Mouse (Mus musculus) embryonic facial prominence, embryonic 10.5 days (tissue): ENCODE results near the gene Espn. TPM values are rescaled to one million over a fixed set of nuclear protein-coding genes. Genes with fewer than 3 reads are reported as not detected.

Source experiments
- DNase-seq: peaks from one replicate; pipeline ENCODE4 v3.0.0-alpha.2; 2017; ENCODE audit warnings: low spot score
- H3K27ac ChIP-seq: fragments of 300-500 bp; sonication (generic); replicated peaks from 2 replicates; pipeline ENCODE4 v1.5.1; 2016; ENCODE audit warnings: mild to moderate bottlenecking
- H3K27me3 ChIP-seq: fragments of 300-500 bp; sonication (generic); replicated peaks from 2 replicates; pipeline ENCODE4 v1.6.1; 2016; ENCODE audit warnings: low read depth, mild to moderate bottlenecking; ENCODE audit not compliant: poor library complexity, severe bottlenecking
- H3K36me3 ChIP-seq: fragments of 300-500 bp; sonication (generic); replicated peaks from 2 replicates; pipeline ENCODE4 v1.6.1; 2016; ENCODE audit warnings: mild to moderate bottlenecking, moderate library complexity
- H3K4me1 ChIP-seq: fragments of 300-500 bp; sonication (generic); 2 replicates; pipeline ENCODE4 v1.6.1; 2016
- H3K4me3 ChIP-seq: fragments of 300-500 bp; sonication (generic); 2 replicates; pipeline ENCODE4 v1.5.1; 2016; ENCODE audit warnings: mild to moderate bottlenecking, moderate library complexity
- H3K9me3 ChIP-seq: fragments of 300-500 bp; sonication (generic); 2 replicates; pipeline ENCODE4 v1.6.1; 2016; ENCODE audit warnings: mild to moderate bottlenecking
- WGBS: fragments of 180-500 bp; shearing (Covaris S2); methylation state at CpG from one replicate; pipeline ENCODE4 v1.1.7; 2016; 5-methylcytosine and 5-hydroxymethylcytosine counted together
- polyA plus RNA-seq: library from polyadenylated mRNA; unstranded; fragments of >200 nt; fragmentation: Nextera tagmentation; extraction: Ambion mirVana; gene quantifications from 2 replicates; pipeline ENCODE4 v1.2.1, GENCODE M21; 2016

Gene Espn
- polyA plus RNA-seq, 1 experiment from 2014 or later, result 10.3 TPM

DNA sequence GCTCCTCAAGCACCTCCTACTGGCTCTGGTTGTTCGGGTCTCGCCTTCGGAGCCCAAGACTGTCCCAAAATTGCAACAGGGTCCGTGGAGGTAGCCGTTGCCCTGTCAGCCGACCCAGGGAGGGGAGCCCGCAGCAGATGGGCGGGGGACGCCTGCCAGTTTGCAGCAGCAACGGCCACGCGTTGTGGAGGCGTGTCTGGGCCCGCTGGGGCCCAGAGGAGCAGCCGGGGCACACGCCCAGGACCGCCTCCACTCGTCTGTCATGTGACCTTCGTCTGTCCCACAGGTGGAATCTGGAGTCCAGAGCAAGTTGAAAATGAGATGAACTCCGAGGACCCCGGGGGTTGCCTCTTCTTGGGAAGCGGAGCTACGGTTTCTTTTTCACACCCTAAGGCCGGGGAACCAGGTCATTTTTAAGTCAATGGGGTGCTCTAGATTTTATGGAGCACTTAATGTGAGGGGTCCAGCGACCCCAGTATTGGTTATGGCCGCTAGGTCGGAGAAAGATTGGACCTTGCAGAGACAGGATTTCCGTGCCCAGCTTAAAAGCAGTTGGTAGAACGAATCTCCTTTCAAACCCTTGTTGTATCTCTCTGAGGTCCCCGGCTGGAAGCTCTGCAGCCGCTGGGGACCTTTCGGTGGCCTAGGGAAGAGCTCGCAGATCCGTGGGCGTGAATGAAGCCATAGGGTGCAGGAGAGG lies 6.6 kb upstream of the Espn start, which contains the start of gene Hes2:
TSS of gene Hes2 (plus strand) at position 283 of the 700 bp plus-strand sequence.
- whole genome bisulfite sequencing, result 4% methylated on average over 35 of the region's 35 CpGs
- peak within 1 kb of the TSS; percentile 44 for H3K4me3 ChIP-seq
- DNase-seq, result peak; percentile 48

DNA sequence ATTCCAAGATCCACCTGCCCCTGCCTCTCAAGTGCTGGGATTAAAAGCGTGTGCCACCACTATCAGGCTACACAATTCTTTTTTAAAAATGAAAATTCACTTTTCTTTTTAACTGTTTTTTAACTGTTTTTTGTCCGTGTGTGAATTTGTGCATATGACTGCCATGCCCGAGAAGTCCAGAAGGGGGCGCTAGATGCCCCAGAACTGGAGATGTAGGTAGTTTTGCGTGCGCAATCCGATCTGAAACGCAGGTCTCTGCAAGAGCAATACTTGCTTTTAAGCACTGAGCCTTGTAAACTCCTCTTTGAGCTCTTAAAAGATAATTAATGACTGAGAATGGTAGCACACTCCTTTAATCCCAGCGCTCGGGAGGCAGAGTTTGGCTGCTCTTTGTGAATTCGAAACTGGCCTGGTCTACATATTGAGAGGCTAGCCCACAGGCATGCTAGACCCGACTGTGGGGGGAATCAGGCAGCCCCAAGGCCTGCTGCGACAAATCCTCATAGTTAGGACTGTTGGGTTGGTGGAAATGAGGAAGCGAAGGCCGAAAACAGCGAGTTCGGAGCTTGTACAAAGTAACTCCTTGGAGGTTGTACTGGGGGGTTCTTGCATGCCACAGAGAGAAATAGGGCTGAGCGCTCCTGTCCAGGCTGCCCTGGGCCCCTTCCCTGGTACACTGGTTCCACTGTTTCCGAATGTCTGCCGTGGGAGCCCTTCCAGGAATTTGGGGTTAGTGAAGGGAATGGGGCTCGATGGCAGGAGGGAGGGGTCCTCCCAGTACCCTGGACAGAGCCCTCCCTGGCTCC lies 5.8 kb upstream of the Espn start:
- no peak overlapping the region for H3K27ac ChIP-seq
- 18% methylated on average over 21 of the region's 21 CpGs for WGBS
- no peaks in the 10 kb centered on the region for H3K36me3 ChIP-seq
- H3K27me3 ChIP-seq, result peaks cover 96% of the 10 kb centered on the region
- H3K4me3 ChIP-seq, result peak overlapping the region; percentile 44
- peak; percentile 53 for DNase-seq
- no peaks in the 10 kb centered on the region for H3K9me3 ChIP-seq
- peaks cover 31% of the 10 kb centered on the region for H3K4me1 ChIP-seq

More for the DNA sequence above, 6.6 kb upstream of the Espn start, which contains the start of gene Hes2:
- Histone ChIP-seq H3K4me1 (peaks cover 27% of the 10 kb centered on the region), H3K36me3 (no peaks in the 10 kb centered on the region), H3K9me3 (no peaks in the 10 kb centered on the region), H3K27ac (no peak within 1 kb of the TSS), H3K27me3 (peaks cover 94% of the 10 kb centered on the region)

DNA sequence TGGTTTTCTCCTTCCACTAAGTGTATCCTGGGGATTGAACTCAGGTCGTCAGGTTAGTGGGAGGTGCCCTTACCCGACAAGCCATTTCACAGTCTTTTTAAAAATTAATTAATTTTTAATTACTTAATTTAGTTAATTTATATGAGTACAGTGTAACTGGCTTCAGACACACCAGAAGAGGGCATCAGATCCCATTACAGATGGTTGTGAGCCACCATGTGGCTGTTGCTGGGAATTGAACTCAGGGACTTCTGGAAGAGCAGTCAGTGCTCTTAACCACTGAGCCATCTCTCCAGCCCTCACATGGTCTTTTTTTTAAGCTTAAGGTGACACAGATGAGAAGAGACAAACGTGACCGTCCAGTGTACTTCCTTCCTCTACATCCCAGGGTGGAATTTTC lies 2.8 kb upstream of the Espn start:
- Histone ChIP-seq H3K27me3 (peaks cover 96% of the 10 kb centered on the region), H3K4me1 (peaks cover 40% of the 10 kb centered on the region), H3K36me3 (no peaks in the 10 kb centered on the region), H3K4me3 (no peak overlapping the region), H3K9me3 (no peaks in the 10 kb centered on the region), H3K27ac (no peak overlapping the region)
- WGBS, result 70% methylated on average over 4 of the region's 4 CpGs
- no peak for DNase-seq

DNA sequence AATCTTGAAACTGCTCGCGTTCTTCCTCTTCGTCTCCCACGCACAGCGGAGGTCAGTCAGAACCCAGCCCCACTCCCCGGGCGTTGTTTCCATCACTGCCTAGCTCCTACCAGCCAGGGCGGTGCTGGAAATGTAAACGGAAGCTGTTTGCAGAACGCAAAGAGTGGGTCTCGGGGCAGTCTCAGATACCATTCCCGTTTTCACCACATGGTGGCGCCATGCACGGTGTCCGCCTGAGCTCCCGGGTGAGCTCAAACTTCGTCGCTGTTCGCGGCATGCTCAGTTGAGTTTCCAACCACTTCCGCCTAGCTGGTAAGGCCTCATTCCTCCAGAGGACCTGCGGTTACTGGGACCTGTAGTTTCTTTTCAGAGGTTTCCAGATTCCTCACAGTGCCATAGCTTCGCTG lies 1.6 kb upstream of the Espn start:
- Histone ChIP-seq H3K27me3 (peaks cover 96% of the 10 kb centered on the region), H3K27ac (no peak overlapping the region), H3K36me3 (no peaks in the 10 kb centered on the region), H3K9me3 (no peaks in the 10 kb centered on the region), H3K4me1 (peaks cover 29% of the 10 kb centered on the region), H3K4me3 (peak overlapping the region; percentile 41)
- peak; percentile 87 for DNase-seq
- 2% methylated on average over 23 of the region's 23 CpGs for WGBS

DNA sequence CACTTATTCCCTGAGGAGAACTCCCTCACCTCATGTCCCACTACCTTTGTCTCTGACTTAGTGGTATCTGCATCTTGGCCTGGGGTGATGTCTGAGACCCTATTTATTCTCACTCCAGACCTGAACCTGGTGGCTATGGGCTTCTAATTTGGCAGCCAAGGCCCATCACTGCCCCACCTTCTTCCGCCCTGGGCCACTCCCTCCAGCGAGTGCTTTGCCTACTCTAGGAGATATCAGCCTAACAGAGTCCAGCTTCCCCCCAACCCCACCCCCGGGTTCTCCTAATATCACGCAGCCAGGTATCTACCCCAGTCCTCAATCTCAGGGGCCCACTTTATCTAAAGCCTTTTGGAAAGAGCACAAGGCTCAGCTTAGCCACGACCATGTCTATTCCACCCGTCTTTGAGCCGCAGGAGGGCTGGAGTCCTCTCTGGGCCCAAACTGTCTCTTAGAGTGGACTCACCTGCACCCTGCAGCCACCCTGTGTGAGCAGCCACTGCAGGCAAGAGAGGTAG lies 663 bp downstream of the Espn start:
- no peak for DNase-seq
- H3K27me3 ChIP-seq, result peaks cover 95% of the 10 kb centered on the region
- H3K4me1 ChIP-seq, result peaks cover 20% of the 10 kb centered on the region
- no peaks in the 10 kb centered on the region for H3K9me3 ChIP-seq
- 21% methylated on average over 7 of the region's 7 CpGs for WGBS
- peak overlapping the region; percentile 56 for H3K4me3 ChIP-seq
- H3K36me3 ChIP-seq, result no peaks in the 10 kb centered on the region
- H3K27ac ChIP-seq, result peak overlapping the region; percentile 45; the same call in 1 of the 2 replicates

DNA sequence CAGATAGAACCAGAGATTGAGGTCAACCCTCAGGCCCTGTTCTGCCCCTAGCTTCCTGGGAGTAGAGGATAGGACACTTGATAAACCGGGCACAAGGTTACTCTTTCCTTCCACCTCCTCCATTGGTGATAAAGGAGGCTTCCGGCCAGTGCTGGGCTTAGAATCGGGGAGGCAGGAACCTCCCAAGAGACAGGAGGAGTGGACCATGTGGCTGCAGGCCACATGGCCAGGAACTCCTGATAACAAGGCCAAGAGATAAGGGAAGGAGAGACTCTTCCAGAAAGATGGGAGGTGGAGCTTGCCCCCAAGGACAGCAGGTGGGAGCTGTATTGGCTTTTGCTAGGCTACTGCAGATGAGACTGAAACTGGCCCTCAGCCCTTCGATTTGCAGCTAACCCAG lies 1.6 kb downstream of the Espn start:
- 71% methylated on average over 4 of the region's 4 CpGs for WGBS
- peaks cover 98% of the 10 kb centered on the region for H3K27me3 ChIP-seq

DNA sequence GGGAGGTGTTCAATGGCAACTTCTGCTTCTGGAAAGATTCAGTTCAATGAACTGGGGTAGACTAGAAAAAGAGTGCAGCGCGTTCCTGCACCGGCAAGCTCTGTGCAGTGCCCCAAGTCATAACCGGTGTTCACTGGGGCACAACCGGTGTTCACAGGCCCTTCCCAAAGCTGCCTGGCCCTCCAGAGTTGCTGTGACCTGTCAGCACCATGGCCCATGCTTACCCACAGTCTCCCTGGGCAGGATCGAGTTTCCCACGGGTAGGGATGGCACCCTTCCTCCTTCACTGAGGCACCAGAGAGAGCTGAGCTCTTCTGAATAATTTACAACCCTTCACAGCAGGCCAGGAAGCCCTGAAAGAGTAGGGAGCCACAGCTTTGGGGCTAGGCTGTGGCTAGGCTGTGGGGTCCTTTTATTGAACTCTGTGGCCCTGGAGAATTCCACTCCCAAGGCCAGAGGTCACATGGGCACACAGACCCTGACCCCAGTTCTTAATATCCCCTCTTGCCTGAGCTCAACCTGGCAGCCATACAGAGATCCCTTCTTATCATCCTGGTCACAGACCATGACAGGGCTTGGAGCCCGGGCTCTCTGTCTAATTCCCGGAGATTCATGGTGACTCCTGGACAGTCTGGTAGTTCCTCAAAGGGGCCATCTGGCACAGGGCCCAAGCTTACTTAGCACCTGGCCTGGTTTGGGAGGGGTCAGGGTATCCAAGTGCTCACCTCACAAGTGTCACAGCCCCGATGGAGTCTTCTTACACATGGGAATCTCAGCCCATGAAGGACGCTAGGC lies 5.9 kb downstream of the Espn start:
- H3K4me3 ChIP-seq, result no peak overlapping the region
- no peaks in the 10 kb centered on the region for H3K4me1 ChIP-seq
- DNase-seq, result no peak
- H3K27ac ChIP-seq, result no peak overlapping the region
- H3K27me3 ChIP-seq, result peaks cover 81% of the 10 kb centered on the region
- H3K36me3 ChIP-seq, result no peaks in the 10 kb centered on the region
- 76% methylated on average over 11 of the region's 11 CpGs for WGBS
- no peaks in the 10 kb centered on the region for H3K9me3 ChIP-seq

More for the DNA sequence above, 1.6 kb downstream of the Espn start:
- no peak overlapping the region for H3K4me3 ChIP-seq
- H3K27ac ChIP-seq, result no peak overlapping the region
- H3K4me1 ChIP-seq, result peaks cover 20% of the 10 kb centered on the region
- DNase-seq, result no peak
- H3K9me3 ChIP-seq, result no peaks in the 10 kb centered on the region
- H3K36me3 ChIP-seq, result no peaks in the 10 kb centered on the region

DNA sequence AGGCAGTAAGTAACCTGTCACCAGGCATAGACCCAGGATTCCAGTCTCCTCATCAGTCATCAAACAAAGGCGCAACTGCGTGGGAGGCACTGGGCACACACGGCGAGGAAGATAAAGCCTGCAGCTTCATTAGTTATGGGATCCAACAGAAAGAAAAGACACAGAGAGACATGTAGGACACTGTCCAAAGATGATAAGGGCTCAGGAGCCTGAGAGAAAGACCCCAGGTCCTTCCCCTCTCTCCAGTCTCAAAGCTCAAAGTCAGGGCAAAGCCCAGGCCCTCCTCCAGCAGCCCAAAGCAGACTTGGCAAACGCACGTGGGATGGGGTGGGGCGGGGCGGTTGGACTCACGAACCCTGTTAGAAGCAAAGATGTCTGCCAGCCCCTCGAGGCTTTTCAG lies 6.7 kb downstream of the Espn start:
- no peaks in the 10 kb centered on the region for H3K36me3 ChIP-seq
- peaks cover 81% of the 10 kb centered on the region for H3K27me3 ChIP-seq
- no peaks in the 10 kb centered on the region for H3K9me3 ChIP-seq
- no peak for DNase-seq
- no peak overlapping the region for H3K4me3 ChIP-seq
- WGBS, result 82% methylated on average over 10 of the region's 10 CpGs
- no peak overlapping the region for H3K27ac ChIP-seq
- H3K4me1 ChIP-seq, result no peaks in the 10 kb centered on the region

DNA sequence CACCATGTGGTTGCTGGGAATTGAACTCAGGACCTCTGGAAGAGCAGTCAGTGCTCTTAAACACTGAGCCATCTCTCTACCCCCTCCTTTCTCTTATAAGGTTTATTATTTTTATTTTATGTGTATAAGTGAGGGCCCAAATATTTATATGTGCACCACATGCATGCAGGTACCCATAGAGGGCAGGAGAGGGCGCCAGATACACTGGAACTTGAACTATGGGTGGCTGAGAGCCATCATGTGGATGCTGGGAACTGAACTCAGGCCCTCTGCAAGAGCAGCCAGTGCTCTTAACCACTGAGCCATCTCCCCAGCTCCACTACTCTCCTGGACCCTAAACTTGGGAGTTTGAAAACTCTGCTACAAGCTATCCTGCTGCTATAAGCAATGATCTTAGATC lies 8.5 kb downstream of the Espn start:
- peaks cover 77% of the 10 kb centered on the region for H3K27me3 ChIP-seq
- WGBS, result 33% methylated on average over 1 of the region's 1 CpGs

DNA sequence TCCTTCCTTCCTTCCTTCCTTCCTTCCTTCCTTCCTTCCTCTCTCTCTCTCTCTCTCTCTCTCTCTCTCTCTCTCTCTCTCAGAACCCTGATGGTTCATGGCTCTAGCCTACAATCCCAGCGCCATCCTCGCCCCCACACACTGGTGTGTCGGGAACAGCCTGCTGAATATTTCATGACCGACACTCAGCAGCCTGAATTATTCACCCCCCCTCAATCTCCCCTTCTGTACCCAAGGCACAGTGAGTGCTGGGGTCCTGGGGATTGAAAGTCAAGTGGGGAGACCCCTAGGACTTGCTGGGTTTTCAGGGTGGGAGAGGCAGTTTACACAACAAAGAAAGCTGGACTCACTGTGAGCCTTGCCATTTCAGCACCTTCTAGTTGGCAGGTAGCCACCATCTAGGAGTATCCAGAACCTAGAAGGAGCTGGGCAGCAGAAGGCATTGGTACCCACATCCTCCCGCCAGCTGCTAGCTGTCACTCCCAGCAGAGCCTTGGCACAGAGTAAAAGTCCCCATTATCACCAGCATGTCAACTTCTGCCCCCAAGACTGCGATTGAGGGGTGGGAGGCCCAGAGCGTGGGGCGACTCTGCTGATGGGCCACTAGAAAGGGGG lies 10.5 kb downstream of the Espn start:
- peaks cover 11% of the 10 kb centered on the region for H3K4me1 ChIP-seq
- no peak for DNase-seq
- H3K9me3 ChIP-seq, result no peaks in the 10 kb centered on the region
- H3K27ac ChIP-seq, result no peak overlapping the region
- H3K36me3 ChIP-seq, result no peaks in the 10 kb centered on the region
- peaks cover 77% of the 10 kb centered on the region for H3K27me3 ChIP-seq
- 80% methylated on average over 8 of the region's 8 CpGs for WGBS
- H3K4me3 ChIP-seq, result no peak overlapping the region

More for the DNA sequence above, 8.5 kb downstream of the Espn start:
- no peak for DNase-seq
- Histone ChIP-seq H3K4me3 (no peak overlapping the region), H3K4me1 (peaks cover 5% of the 10 kb centered on the region), H3K36me3 (no peaks in the 10 kb centered on the region), H3K9me3 (no peaks in the 10 kb centered on the region), H3K27ac (no peak overlapping the region)

DNA sequence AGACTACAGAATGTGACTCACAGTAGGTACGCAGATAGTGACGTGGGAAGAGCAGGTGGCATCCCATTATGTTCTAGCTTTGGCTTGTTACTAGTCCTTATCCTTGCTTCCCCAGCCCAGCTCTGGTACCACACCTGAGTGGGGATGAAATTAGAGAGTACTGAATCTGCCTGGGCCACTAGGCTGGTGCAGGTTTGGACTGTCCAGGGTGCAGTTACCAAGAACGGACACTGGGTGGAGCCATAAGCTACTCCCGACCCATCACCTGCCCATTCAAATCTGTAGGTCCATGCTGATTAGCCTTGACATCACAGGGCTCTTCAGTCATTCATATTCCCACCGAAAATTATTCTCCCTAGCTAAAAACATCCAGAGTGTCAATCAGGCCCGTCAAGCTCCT lies 11.7 kb downstream of the Espn start:
- 33% methylated on average over 6 of the region's 6 CpGs for WGBS
- DNase-seq, result peak; percentile 64
- Histone ChIP-seq H3K4me3 (no peak overlapping the region), H3K4me1 (peaks cover 15% of the 10 kb centered on the region), H3K27me3 (peaks cover 77% of the 10 kb centered on the region), H3K36me3 (no peaks in the 10 kb centered on the region), H3K27ac (no peak overlapping the region), H3K9me3 (no peaks in the 10 kb centered on the region)
